Mouse (Mus musculus): ENCODE results near the gene Tomm20l. TPM values are rescaled to one million over a fixed set of nuclear protein-coding genes. Genes with fewer than 3 reads are reported as not detected.
"Not testable (repeated sequence)": the region's sequence is repeated elsewhere in the genome, so short reads cannot be mapped to it uniquely, and the experiment has no call there.

Gene Tomm20l
- polyA plus RNA-seq (2015; fragmentation: Nextera tagmentation; extraction: Ambion mirVana) = not detected in 2 replicates

DNA sequence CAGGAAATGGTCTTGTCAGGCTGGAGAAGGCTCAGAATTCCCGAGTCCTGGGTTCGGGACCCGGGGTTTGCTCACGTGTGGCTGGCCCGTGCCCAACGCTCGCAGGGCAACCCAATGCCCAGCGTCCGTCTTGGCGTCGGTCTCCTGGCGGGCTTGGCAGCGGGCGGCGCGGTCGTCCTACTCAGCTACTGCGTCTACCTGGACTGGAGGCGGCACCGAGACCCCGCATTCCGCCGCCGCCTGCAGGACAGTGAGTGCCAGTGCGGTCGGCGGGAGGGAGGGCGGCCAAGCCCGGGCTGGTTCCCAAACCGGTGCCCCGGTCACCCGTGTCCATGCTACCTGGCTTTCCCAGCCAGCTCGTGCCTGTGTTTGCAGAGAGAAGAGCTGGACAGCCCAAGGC lies at the start of gene Tomm20l:
TSS of gene Tomm20l (plus strand) at position 98 of the 400 bp plus-strand sequence.
- Histone ChIP-seq H3K9ac (no peak within 1 kb of the TSS), H3K4me3 (0 out of 2 replicates have a peak within 1 kb of the TSS, but pooled peaks have one; percentile 4), H3K36me3 (no peaks in the 10 kb centered on the region), H3K4me1 (replicated peaks) (peaks cover 11% of the 10 kb centered on the region), H3K9me3 (no peaks in the 10 kb centered on the region), H3K4me2 (peak within 1 kb of the TSS; percentile 42), H3K27ac (replicated peaks) (no peak within 1 kb of the TSS), H3K27me3 (no peaks in the 10 kb centered on the region)
- 8% methylated on average over 32 of the region's 33 CpGs for WGBS
- no peak for ATAC-seq (ENCODE audit: low FRiP score, low read depth)

DNA sequence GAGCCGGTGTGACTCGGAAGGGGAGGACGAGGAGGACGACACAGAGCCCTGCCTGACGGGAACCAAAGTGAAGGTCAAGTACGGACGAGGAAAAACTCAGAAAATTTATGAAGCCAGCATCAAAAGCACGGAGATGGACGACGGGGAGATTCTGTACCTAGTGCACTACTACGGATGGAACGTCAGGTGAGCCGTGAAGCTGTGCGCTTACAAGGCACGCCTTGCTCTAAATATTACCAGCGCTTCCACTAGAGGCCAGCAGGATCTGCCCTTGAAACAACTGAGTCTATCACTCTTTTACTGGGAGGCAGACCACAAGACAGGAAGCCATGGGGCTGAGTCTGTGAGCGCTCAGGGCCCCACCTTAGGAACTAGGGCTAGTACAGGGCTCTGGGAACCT lies 41.4 kb upstream of the Tomm20l start:
- no peaks in the 10 kb centered on the region for H3K27me3 ChIP-seq
- H3K9ac ChIP-seq = no peak overlapping the region
- H3K27ac ChIP-seq (replicated peaks) = no peak overlapping the region
- WGBS = 96% methylated on average over 17 of the region's 17 CpGs
- H3K9me3 ChIP-seq = no peaks in the 10 kb centered on the region
- H3K36me3 ChIP-seq = peaks cover 81% of the 10 kb centered on the region
- H3K4me1 ChIP-seq (replicated peaks) = no peaks in the 10 kb centered on the region
- H3K4me2 ChIP-seq = no peak overlapping the region
- no peak overlapping the region for H3K4me3 ChIP-seq
- ATAC-seq (ENCODE audit: low FRiP score, low read depth) = no peak

DNA sequence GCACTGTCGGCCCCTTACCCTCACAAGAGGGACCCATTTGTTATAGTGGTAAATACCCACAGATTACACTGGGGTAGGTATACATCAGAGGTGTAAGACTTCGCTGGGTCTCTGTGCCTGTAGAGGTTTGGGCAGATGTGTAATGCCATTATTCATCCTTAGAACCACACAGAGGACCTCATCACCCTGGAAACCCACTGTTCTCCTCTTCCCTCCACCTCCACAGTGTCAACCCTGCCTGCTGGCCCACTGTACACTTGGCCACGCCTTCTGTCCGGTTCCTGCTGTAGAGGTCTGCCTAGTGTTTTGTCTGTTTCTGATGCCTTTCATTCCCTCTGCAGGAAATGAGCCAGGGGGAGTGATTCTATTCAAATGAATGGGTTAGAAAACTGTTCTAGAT lies 39.2 kb upstream of the Tomm20l start:
- no peak overlapping the region for H3K9ac ChIP-seq
- no peak for ATAC-seq (ENCODE audit: low FRiP score, low read depth)
- no peaks in the 10 kb centered on the region for H3K4me1 ChIP-seq (replicated peaks)
- H3K4me3 ChIP-seq = no peak overlapping the region
- no peak overlapping the region for H3K4me2 ChIP-seq
- 96% methylated on average over 4 of the region's 4 CpGs for WGBS
- no peak overlapping the region for H3K27ac ChIP-seq (replicated peaks)
- peaks cover 90% of the 10 kb centered on the region for H3K36me3 ChIP-seq
- H3K9me3 ChIP-seq = no peaks in the 10 kb centered on the region
- H3K27me3 ChIP-seq = no peaks in the 10 kb centered on the region

DNA sequence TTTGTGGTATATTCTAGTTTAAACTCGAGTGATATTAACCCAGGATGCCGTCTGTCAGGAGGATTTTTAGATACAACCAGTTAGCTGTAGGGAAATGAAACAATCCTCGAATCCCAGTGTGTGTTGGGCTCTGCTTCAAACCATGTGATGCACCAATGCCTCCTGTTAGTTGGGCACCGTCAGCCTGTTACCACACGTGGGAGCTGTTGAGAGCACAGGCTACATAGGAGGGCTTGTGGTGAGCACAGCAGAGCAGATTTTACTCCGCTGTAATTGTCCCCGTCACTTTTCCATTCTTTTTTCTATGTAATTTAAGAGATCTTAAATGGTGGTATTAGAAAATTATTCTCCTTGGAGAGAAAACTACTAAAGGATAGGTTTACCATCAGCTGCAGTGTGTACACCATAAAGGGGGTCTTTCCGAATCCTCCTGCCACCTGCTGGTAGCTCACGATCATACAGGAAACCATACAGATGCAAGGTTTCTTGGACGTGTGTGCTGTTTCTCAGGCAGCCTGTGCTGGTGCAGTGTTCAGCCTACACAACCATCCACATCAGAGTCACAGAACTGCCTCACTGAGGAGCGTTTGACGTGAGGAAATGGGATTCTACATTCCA lies 38.0 kb upstream of the Tomm20l start:
- 62% methylated on average over 12 of the region's 12 CpGs for WGBS
- peaks cover 78% of the 10 kb centered on the region for H3K36me3 ChIP-seq
- ATAC-seq (ENCODE audit: low FRiP score, low read depth) = 0 out of 2 replicates have a peak, but pooled peaks have one; percentile 59

DNA sequence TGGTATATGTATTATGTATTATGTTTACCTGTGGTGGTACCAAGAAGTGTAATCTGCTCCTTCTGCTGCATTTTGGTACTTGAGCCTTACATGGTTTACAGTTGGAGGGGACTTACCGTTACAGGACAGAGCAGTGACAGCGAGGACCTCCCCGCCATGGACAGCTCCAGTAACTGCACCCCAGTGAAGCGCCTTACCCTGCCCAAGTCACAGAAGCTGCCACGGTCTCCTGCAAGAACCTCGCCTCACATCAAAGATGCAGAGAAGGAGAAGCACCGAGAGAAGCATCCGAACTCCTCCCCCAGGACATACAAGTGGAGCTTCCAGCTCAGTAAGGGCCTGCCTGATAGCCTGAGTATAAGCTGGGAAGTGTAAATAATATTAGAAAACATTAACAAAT lies 24.9 kb upstream of the Tomm20l start:
- Histone ChIP-seq H3K4me3 (no peak overlapping the region), H3K27ac (replicated peaks) (no peak overlapping the region), H3K9me3 (no peaks in the 10 kb centered on the region), H3K27me3 (no peaks in the 10 kb centered on the region), H3K4me1 (replicated peaks) (no peaks in the 10 kb centered on the region), H3K9ac (no peak overlapping the region), H3K36me3 (peaks cover 22% of the 10 kb centered on the region), H3K4me2 (no peak overlapping the region)
- ATAC-seq (ENCODE audit: low FRiP score, low read depth) = no peak
- WGBS = 93% methylated on average over 8 of the region's 8 CpGs

More for the DNA sequence above, 38.0 kb upstream of the Tomm20l start:
- no peak overlapping the region for H3K27ac ChIP-seq (replicated peaks)
- no peaks in the 10 kb centered on the region for H3K9me3 ChIP-seq
- H3K27me3 ChIP-seq = no peaks in the 10 kb centered on the region
- H3K4me1 ChIP-seq (replicated peaks) = no peaks in the 10 kb centered on the region
- no peak overlapping the region for H3K4me2 ChIP-seq
- no peak overlapping the region for H3K4me3 ChIP-seq
- no peak overlapping the region for H3K9ac ChIP-seq

DNA sequence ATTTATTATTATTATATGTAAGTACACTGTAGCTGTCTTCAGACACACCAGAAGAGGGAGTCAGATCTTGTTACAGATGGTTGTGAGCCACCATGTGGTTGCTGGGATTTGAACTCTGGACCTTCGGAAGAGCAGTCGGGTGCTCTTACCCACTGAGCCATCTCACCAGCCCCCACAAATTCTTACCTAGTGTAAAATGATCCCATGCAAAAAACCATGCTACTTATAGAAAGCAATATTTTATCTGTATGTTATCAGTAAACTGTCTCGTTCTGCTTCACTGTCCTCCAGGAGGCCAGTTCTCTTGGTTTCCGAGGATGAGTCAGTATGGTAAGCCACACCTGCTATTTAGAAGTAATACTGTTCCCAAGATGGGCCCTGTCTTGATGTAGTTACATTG lies 7.0 kb upstream of the Tomm20l start:
- H3K4me1 ChIP-seq (replicated peaks); H3K36me3 ChIP-seq; H3K9ac ChIP-seq; H3K27ac ChIP-seq (replicated peaks); ATAC-seq (ENCODE audit: low FRiP score, low read depth); H3K9me3 ChIP-seq; H3K27me3 ChIP-seq; H3K4me3 ChIP-seq; H3K4me2 ChIP-seq: not testable (repeated sequence)
- 91% methylated on average over 4 of the region's 4 CpGs for WGBS

DNA sequence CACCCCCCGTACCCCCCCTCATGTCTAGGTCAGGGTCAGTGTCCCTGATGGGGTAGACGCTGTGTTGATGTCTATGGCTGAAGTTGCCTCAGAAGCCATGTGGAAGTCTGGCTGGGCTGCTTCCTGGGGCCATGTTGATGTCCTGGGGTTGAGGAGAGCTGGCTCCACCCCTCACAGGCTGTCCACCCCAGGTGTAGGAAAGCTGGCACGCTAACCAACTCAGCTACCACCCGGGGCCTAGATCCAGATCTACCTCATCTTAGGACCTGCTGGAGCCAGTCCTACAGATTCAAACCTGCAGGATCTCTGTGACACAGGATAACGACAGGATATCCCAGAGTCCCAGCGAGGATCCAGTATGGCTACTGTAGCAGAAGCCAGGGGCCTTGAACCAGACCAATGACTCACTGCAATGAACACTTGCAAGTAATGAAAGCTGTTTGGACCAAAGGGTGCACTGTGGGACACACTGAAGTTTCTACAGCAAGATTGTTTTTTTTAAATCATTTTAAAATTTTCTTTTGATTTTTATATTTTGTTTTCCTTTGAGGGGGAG lies 3.9 kb upstream of the Tomm20l start:
- WGBS = 94% methylated on average over 6 of the region's 6 CpGs
- Histone ChIP-seq H3K9ac (no peak overlapping the region), H3K27me3 (no peaks in the 10 kb centered on the region), H3K4me1 (replicated peaks) (0 out of 2 replicates have a peak, but pooled peaks cover 4% of the 10 kb centered on the region), H3K4me3 (no peak overlapping the region), H3K27ac (replicated peaks) (no peak overlapping the region), H3K9me3 (no peaks in the 10 kb centered on the region), H3K36me3 (no peaks in the 10 kb centered on the region), H3K4me2 (no peak overlapping the region)
- no peak for ATAC-seq (ENCODE audit: low FRiP score, low read depth)

DNA sequence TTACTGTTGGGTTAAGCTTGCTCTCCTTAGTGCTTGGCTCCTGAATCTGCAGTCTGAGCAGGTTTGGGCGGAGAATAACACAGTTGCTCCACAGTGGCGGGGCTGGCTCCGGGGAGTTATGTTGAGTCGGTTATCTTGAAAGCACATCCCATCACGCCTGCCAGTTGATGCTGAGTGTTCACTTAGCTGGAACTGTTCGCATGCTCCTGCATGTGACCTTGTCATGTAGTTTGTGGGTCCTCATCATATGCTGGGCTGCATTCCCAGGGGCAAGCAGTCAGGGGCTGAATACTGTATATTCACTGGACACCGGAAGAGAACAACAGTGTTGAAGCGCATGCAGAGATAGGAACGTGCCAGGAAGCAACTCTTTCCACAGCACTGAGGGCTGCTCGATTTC lies 1.8 kb downstream of the Tomm20l start:
- no peak overlapping the region for H3K4me3 ChIP-seq
- ATAC-seq (ENCODE audit: low FRiP score, low read depth) = no peak
- H3K36me3 ChIP-seq = no peaks in the 10 kb centered on the region
- H3K27me3 ChIP-seq = no peaks in the 10 kb centered on the region
- peaks cover 11% of the 10 kb centered on the region for H3K4me1 ChIP-seq (replicated peaks)
- WGBS = 88% methylated on average over 10 of the region's 10 CpGs
- no peak overlapping the region for H3K9ac ChIP-seq
- no peaks in the 10 kb centered on the region for H3K9me3 ChIP-seq
- H3K4me2 ChIP-seq = no peak overlapping the region
- H3K27ac ChIP-seq (replicated peaks) = no peak overlapping the region

DNA sequence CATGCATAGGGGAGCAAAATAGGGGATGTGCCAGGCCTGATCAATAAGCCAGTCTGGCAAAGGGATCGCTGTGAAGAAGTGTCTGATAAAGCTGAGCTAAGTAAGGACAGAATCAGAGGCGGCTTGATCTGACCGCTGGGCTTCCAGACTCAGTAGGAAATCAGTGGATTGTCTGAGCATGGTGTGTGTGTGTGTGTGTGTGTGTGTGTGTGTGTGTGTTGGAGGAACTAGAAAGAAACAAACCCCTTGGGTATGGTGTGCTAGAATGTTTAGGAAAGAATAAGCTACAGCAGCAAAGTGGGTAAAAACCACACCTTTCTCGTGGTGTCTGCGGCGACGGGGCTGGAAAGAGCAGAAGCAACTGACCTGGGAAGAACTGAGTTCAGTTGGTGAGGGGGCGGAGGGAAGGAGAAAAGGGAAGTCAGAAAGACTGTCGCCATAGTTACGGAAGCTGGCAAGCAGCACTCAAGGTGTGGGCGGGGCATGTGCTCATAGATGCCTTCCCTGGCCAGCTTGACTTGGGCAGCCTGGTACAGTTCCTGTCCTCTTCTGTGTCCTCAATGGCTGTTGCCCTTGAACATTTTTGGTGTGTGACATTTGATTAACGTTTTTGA lies 2.6 kb downstream of the Tomm20l start:
- H3K9me3 ChIP-seq = no peaks in the 10 kb centered on the region
- WGBS = 30% methylated on average over 12 of the region's 12 CpGs
- ATAC-seq (ENCODE audit: low FRiP score, low read depth) = peak; percentile 63; the same call in 1 of the 2 replicates

DNA sequence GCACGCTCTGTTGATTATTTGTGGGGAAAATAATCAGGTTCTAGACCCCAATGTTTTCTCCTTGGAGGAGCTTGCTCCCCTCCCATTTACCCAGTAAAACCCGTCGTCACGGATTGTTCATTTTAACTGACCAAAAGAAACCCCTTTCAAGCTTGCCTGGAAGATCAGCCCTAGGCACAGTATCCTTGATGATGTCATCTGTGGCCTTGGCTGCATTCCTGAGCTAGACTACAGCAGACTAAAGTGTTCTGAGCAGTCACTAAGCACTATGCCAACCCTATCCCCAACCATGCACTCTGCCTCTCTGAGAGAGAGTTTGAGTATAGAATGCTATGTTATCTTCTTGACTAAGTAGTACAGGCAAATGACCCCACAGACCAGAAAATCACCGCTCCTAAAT lies 5.2 kb downstream of the Tomm20l start:
- no peaks in the 10 kb centered on the region for H3K9me3 ChIP-seq
- ATAC-seq (ENCODE audit: low FRiP score, low read depth) = no peak
- H3K9ac ChIP-seq = no peak overlapping the region
- H3K4me3 ChIP-seq = no peak overlapping the region
- H3K4me1 ChIP-seq (replicated peaks) = peaks cover 9% of the 10 kb centered on the region
- H3K36me3 ChIP-seq = no peaks in the 10 kb centered on the region
- H3K27ac ChIP-seq (replicated peaks) = no peak overlapping the region
- WGBS = 80% methylated on average over 5 of the region's 5 CpGs
- no peaks in the 10 kb centered on the region for H3K27me3 ChIP-seq
- H3K4me2 ChIP-seq = no peak overlapping the region

More for the DNA sequence above, 2.6 kb downstream of the Tomm20l start:
- Histone ChIP-seq H3K4me3 (no peak overlapping the region), H3K27me3 (no peaks in the 10 kb centered on the region), H3K9ac (no peak overlapping the region), H3K36me3 (no peaks in the 10 kb centered on the region), H3K4me2 (peak overlapping the region; percentile 35; the same call in 1 of the 2 replicates), H3K27ac (replicated peaks) (no peak overlapping the region), H3K4me1 (replicated peaks) (peaks cover 11% of the 10 kb centered on the region)

DNA sequence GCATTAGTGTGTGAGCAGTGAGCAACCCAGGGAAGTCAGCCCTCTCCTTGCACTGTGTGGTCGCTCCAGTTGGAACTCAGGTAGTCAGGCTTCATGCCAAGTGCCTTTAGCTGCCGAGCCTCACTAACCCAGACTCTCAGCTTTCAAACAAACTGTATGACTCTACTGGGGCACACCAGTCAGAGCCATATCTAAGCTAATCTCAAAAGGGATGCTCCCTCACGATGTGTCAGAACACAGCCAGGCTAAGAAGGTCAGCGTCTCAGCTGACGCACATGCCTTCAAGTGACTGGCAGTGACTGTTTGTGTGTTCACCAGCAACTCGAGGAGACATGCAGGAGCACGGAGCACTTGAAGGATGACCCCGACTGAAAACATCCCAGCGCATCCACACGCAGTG lies 11.5 kb downstream of the Tomm20l start:
- no peak overlapping the region for H3K9ac ChIP-seq

DNA sequence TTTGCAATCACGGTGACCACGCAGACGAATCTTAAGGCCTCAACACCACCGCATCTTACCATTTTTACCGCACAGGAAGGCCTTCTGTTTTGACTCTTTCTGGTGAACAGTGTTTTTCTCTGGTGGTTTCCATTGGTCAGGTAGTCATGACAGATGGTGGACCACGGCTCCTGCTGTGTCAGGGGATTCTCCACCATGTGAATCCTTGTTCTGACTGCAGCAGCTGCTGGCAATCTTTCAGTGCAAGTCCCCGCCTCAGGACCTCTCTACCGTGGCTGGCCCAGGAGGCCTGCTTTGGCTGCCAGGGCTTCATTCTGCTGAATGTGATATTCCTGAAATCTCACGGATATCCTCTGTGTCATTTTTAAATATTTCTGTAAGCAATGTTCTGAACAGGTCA lies 12.1 kb downstream of the Tomm20l start:
- Histone ChIP-seq H3K4me2 (no peak overlapping the region), H3K9ac (no peak overlapping the region), H3K27me3 (no peaks in the 10 kb centered on the region), H3K4me3 (no peak overlapping the region), H3K36me3 (peaks cover 31% of the 10 kb centered on the region), H3K9me3 (no peaks in the 10 kb centered on the region), H3K4me1 (replicated peaks) (no peaks in the 10 kb centered on the region), H3K27ac (replicated peaks) (no peak overlapping the region)
- ATAC-seq (ENCODE audit: low FRiP score, low read depth) = no peak
- 83% methylated on average over 9 of the region's 9 CpGs for WGBS

More for the DNA sequence above, 11.5 kb downstream of the Tomm20l start:
- Histone ChIP-seq H3K4me3 (no peak overlapping the region), H3K27ac (replicated peaks) (no peak overlapping the region), H3K9me3 (no peaks in the 10 kb centered on the region), H3K4me1 (replicated peaks) (no peaks in the 10 kb centered on the region), H3K27me3 (no peaks in the 10 kb centered on the region), H3K36me3 (peaks cover 31% of the 10 kb centered on the region), H3K4me2 (no peak overlapping the region)
- WGBS = 89% methylated on average over 10 of the region's 10 CpGs
- ATAC-seq (ENCODE audit: low FRiP score, low read depth) = no peak

All from hindbrain, embryonic 15.5 days (tissue).